Mouse (Mus musculus) small intestine, adult 2 months (tissue): ENCODE results near the gene Cyp2d12.
"Not testable (repeated sequence)": the region's sequence is repeated elsewhere in the genome, so short reads cannot be mapped to it uniquely, and the experiment has no call there.

ENCODE experiments used
- CTCF ChIP-seq: fragments of 200-500 bp; IDR thresholded peaks from 2 replicates; pipeline ENCODE4 v1.5.1; 2012; ENCODE audit warnings: low read depth, mild to moderate bottlenecking, control low read depth, inconsistent platforms, low read length, moderate library complexity, mixed read lengths; ENCODE audit not compliant: insufficient replicate concordance, insufficient read length; ENCODE audit errors: extremely low read depth
- POLR2A ChIP-seq: fragments of 200-500 bp; IDR thresholded peaks from 2 replicates; pipeline ENCODE4 v1.6.1; 2012; ENCODE audit warnings: low read depth, mild to moderate bottlenecking, control low read depth, inconsistent platforms, low read length, moderate library complexity

DNA sequence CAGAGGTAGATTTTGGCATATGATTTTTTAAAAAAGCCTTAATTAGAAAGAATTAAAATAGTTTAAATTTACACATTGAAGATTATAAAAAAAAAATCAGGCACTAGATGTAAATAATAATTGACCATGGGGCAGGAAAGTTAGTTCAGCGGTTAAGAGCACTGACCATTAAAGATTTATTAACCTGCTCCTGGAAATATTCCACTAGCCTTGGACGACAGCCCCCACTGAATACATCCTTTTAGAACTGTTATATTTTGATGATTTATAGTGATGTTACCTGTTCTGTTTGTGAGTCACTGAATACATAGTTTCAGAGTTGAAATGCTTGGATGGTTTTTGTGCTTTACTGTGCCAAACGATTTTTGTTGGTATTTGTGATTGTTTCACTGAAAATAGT is 11.9 kb upstream of the Cyp2d12 start:
- not testable (repeated sequence) for TF ChIP-seq CTCF, POLR2A
